Mouse (Mus musculus) embryonic facial prominence, embryonic 15.5 days (tissue): Measurements from ENCODE around the gene Olfr69. TPM values are rescaled to one million over a fixed set of nuclear protein-coding genes. Genes with fewer than 3 reads are reported as not detected.
"Not testable (repeated sequence)": the region's sequence is repeated elsewhere in the genome, so short reads cannot be mapped to it uniquely, and the experiment has no call there.

Experiments used
- ATAC-seq: fragments of 200-750 bp; cut with Nextera tagmentation; 2 replicates; pipeline ENCODE4 v1.8.0; 2017; ENCODE audit warnings: low read depth, moderate TSS enrichment; ENCODE audit not compliant: insufficient number of reproducible peaks, low FRiP score, low TSS enrichment
- H3K27ac ChIP-seq: fragments of 300-500 bp; sonication (generic); replicated peaks from 2 replicates; pipeline ENCODE4 v1.5.1; 2015; ENCODE audit warnings: mild to moderate bottlenecking, inconsistent platforms
- H3K27me3 ChIP-seq: fragments of 300-500 bp; sonication (generic); 2 replicates; pipeline ENCODE4 v1.6.1; 2015; ENCODE audit warnings: inconsistent platforms
- H3K36me3 ChIP-seq: fragments of 300-500 bp; sonication (generic); 2 replicates; pipeline ENCODE4 v1.6.1; 2015; ENCODE audit warnings: mild to moderate bottlenecking, inconsistent platforms
- H3K4me1 ChIP-seq: fragments of 300-500 bp; sonication (generic); 2 replicates; pipeline ENCODE4 v1.6.1; 2015; ENCODE audit warnings: inconsistent platforms
- H3K4me2 ChIP-seq: fragments of 300-500 bp; sonication (generic); replicated peaks from 2 replicates; pipeline ENCODE4 v1.6.1; 2015; ENCODE audit warnings: mild to moderate bottlenecking, inconsistent platforms
- H3K4me3 ChIP-seq: fragments of 300-500 bp; sonication (generic); replicated peaks from 2 replicates; pipeline ENCODE4 v1.5.1; 2015; ENCODE audit warnings: mild to moderate bottlenecking, inconsistent platforms
- H3K9ac ChIP-seq: fragments of 300-500 bp; sonication (generic); 2 replicates; pipeline ENCODE4 v1.6.1; 2015; ENCODE audit warnings: inconsistent platforms
- H3K9me3 ChIP-seq: fragments of 300-500 bp; sonication (generic); replicated peaks from 2 replicates; pipeline ENCODE4 v1.6.1; 2016; ENCODE audit warnings: inconsistent platforms
- WGBS: fragments of 180-500 bp; shearing (Covaris S2); methylation state at CpG from one replicate; pipeline ENCODE4 v1.1.7; 2015; 5-methylcytosine and 5-hydroxymethylcytosine counted together
- polyA plus RNA-seq: library from polyadenylated mRNA; unstranded; fragments of >200 nt; fragmentation: Nextera tagmentation; extraction: Ambion mirVana; gene quantifications from 2 replicates; pipeline ENCODE4 v1.2.1, GENCODE M21; 2015

The Olfr69 gene
- polyA plus RNA-seq: 0.25 and 0.43 TPM in 2 replicates

DNA sequence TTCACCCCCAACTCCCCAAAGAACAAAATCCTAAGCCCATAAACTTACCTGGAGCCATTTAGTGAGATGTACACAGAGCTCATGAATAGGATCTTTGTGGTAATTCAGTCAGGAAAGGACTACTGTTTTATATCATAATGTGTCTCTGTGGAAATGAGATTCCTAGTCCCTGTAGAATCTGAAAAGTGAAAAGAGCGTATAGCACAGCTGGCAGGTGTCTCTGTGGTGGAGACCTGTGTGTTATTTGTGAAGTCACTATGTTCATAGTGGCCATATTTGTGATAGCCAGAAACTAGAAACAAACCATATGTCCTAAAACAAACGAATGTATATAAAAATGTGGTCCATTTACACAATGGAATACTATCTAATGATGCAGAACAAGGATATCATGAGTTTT lies at the start of gene Olfr69:
Gene Olfr69, minus strand, starts transcription at position 101 of the 400 bp plus-strand sequence.
- H3K27me3 ChIP-seq: no peaks in the 10 kb centered on the region
- H3K9me3 ChIP-seq: no peaks in the 10 kb centered on the region
- no peaks in the 10 kb centered on the region for H3K4me1 ChIP-seq
- H3K36me3 ChIP-seq: no peaks in the 10 kb centered on the region
- WGBS: 62% methylated on average over 2 of the region's 2 CpGs
- H3K27ac ChIP-seq: no peak within 1 kb of the TSS
- H3K4me3 ChIP-seq: no peak within 1 kb of the TSS
- no peak within 1 kb of the TSS for H3K4me2 ChIP-seq
- H3K9ac ChIP-seq: no peak within 1 kb of the TSS
- ATAC-seq: no peak

DNA sequence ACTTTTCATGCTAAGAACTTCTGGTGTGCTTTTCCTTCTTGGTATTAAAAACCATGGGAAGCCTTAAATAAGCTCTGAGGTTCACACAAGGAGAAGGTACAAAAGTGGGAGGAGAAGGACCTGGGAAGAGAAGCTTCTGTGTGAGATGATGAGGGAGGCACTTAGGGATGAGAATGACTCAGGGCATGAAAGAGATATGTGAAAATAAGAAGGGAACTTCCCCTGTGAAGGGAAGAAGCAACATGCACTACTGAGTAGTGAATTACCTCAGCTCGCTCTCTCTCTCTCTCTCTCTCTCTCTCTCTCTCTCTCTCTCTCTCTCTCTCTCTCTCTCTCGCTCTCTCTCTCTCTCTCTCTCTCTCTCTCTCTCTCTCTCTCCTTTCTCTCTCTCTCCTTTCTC lies 43.7 kb upstream of the Olfr69 start:
- H3K27me3 ChIP-seq, H3K4me1 ChIP-seq, H3K27ac ChIP-seq, H3K9me3 ChIP-seq, H3K9ac ChIP-seq, H3K36me3 ChIP-seq, H3K4me2 ChIP-seq, ATAC-seq, H3K4me3 ChIP-seq: not testable (repeated sequence)
- 100% methylated on average over 1 of the region's 2 CpGs for WGBS

DNA sequence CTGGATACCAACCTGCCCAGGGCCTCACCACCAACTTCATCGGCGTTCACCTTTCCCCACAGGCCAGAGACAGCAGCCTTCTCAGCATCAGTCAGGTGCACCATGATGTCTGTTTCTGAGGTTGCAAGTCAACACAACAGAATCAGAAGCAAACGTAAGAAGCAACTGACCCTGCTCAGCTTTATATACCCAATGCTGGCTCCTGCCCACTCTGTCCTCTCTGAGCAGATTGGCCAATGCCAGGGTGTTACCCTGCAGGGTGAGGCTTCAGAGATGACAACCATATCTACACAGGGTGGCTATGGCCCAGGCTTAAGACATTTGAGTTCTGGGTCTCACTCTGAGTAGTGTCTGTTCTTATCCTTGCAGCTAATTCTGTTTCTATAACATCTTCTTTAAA lies 42.4 kb upstream of the Olfr69 start, which contains the start of gene Hbb-bt:
Gene Hbb-bt, minus strand, starts transcription at position 231 of the 400 bp plus-strand sequence.
- 89% methylated on average over 3 of the region's 3 CpGs for WGBS
- Histone ChIP-seq H3K9ac (no peak within 1 kb of the TSS), H3K9me3 (no peaks in the 10 kb centered on the region), H3K4me2 (no peak within 1 kb of the TSS), H3K27me3 (no peaks in the 10 kb centered on the region), H3K36me3 (no peaks in the 10 kb centered on the region), H3K4me1 (no peaks in the 10 kb centered on the region), H3K27ac (no peak within 1 kb of the TSS), H3K4me3 (no peak within 1 kb of the TSS)
- no peak for ATAC-seq

DNA sequence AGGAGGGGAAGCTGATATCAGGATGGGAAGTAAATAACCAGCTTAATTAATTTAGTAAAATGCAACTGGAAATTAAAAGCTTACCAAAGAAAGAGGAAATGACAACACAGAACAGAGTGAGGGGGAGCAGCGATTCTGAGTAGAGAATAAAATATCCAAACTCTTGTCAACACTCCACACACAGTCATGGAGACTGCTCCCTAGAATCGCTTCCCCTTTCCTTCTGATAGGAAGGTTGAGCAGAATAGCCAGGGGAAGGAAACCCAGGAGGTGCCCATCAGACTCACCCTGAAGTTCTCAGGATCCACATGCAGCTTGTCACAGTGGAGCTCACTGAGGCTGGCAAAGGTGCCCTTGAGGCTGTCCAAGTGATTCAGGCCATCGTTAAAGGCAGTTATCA lies 41.8 kb upstream of the Olfr69 start:
- ATAC-seq: not testable (repeated sequence)

DNA sequence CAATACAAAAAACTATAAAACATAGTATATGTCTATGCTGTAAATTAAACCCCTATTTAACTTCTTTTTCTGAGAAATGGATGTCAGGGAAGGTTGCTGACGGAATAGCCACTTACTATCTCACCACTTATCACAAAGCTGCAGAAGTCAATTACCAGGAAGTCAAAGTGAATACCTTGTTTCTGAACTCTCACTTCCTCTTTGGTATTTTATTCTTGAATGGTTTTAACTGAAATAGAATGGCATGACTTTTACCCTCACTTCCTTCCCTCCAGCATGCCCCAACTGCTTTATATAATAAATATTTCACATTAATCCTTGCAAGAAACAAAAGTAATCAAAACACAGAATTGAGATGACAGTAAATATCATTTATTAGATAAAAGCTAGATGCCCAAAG lies 40.8 kb upstream of the Olfr69 start:
- Histone ChIP-seq H3K9ac (no peak overlapping the region), H3K27me3 (no peaks in the 10 kb centered on the region), H3K4me3 (no peak overlapping the region), H3K9me3 (no peaks in the 10 kb centered on the region), H3K4me1 (no peaks in the 10 kb centered on the region), H3K4me2 (no peak overlapping the region), H3K27ac (no peak overlapping the region), H3K36me3 (no peaks in the 10 kb centered on the region)
- no peak for ATAC-seq
- 44% methylated on average over 1 of the region's 1 CpGs for WGBS

More for the DNA sequence above, 41.8 kb upstream of the Olfr69 start:
- not testable (repeated sequence) for H3K9me3 ChIP-seq, H3K27me3 ChIP-seq, H3K36me3 ChIP-seq, H3K4me3 ChIP-seq, H3K4me1 ChIP-seq, H3K9ac ChIP-seq, H3K4me2 ChIP-seq, H3K27ac ChIP-seq
- no CpG with 5 or more reads among the region's 3 CpGs for WGBS

DNA sequence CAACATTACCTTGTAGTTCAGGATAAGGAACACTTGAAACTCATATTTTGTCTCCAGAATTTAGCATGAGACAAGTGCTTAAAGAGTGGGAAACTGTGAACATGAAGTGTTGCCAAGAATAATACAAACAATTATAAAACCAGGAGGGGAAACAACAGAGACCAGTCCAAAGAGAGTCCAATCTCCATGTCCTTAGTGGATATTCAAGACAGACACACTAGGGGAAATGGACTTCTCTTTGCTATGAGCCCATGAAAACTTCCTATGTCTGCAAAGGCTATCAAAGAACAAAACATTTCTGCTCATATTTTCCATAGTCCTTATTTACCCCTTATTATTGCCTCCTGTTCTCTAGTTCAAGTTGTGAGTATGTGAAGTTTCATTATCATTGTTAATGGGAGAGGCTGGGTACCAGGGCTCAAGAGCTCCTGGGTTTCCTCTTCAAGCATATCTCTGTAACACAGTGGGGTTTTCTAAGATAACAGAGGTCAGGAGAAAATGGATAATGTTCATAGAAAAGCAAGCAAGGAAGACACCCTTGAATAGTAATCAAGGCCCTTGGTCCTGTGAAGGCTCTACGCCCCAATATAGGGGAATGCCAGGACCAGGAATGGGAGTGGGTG lies 39.9 kb upstream of the Olfr69 start:
- H3K4me3 ChIP-seq: no peak overlapping the region
- no peaks in the 10 kb centered on the region for H3K27me3 ChIP-seq
- no peak overlapping the region for H3K4me2 ChIP-seq
- no peak overlapping the region for H3K9ac ChIP-seq
- no peaks in the 10 kb centered on the region for H3K4me1 ChIP-seq
- no peaks in the 10 kb centered on the region for H3K36me3 ChIP-seq
- H3K9me3 ChIP-seq: no peaks in the 10 kb centered on the region
- 82% methylated on average over 1 of the region's 1 CpGs for whole genome bisulfite sequencing
- ATAC-seq: no peak
- H3K27ac ChIP-seq: no peak overlapping the region

DNA sequence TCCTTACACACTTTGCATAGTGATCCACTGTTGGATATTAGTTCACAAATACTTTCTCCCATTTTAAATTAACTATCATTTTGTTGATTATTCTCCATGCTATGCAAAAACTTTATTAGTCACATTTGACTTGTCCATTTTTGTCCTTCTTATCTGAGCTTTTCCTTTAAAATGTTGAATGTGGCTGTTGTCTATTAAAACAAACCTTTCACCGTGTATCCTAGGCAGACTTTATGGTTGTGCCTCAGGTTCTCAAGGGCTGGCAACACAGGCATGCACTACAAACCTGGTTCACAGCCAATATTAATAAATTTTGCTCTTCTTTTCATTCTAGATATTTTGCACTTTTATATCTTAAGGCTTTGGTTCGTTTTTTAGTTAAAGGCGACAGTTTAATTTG lies 39.4 kb upstream of the Olfr69 start:
- H3K9me3 ChIP-seq: no peaks in the 10 kb centered on the region
- no peak overlapping the region for H3K27ac ChIP-seq
- no peaks in the 10 kb centered on the region for H3K36me3 ChIP-seq
- no peak overlapping the region for H3K9ac ChIP-seq
- H3K4me1 ChIP-seq: no peaks in the 10 kb centered on the region
- no peaks in the 10 kb centered on the region for H3K27me3 ChIP-seq
- ATAC-seq: no peak
- WGBS: 75% methylated on average over 3 of the region's 3 CpGs
- H3K4me3 ChIP-seq: no peak overlapping the region
- no peak overlapping the region for H3K4me2 ChIP-seq

DNA sequence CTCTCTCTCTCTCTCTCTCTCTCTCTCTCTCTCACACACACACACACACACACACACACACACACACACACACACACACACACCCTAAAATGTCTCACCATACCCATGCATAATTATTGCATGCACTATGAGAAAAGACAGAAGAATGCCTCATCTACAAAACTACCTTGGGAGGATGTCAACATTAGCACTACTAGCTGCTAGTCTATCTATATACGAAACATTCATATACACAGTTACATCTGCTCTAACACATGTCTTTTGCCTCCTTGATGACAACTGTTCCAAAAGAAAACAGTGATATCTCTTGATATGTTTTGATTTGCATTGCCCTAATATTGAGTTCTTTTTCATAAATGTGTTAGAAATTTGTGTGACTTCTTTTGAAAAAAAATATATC lies 38.9 kb upstream of the Olfr69 start:
- WGBS: 79% methylated on average over 1 of the region's 1 CpGs
- Histone ChIP-seq H3K4me1 (no peaks in the 10 kb centered on the region), H3K4me3 (no peak overlapping the region), H3K36me3 (no peaks in the 10 kb centered on the region), H3K9ac (no peak overlapping the region), H3K9me3 (no peaks in the 10 kb centered on the region), H3K4me2 (no peak overlapping the region), H3K27me3 (no peaks in the 10 kb centered on the region), H3K27ac (no peak overlapping the region)
- no peak for ATAC-seq

DNA sequence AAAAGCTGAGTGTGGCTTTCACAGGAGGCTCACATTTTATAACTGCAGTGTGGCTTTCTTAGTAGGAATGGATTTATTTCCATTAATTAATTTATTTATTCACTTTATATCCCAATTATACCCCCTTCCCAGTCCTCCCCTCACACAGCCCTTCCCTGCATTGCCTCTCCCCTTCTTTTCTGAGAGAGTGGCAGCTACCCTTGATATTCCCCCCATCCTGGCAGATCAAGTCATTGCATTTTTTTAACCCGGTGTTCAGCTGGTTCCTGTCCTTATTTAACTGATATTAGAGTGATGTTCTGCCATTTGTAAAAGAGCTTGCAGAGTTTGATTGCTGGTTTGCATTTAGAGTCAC lies 38.4 kb upstream of the Olfr69 start:
- ATAC-seq: no peak
- Histone ChIP-seq H3K27me3 (no peaks in the 10 kb centered on the region), H3K4me2 (no peak overlapping the region), H3K4me3 (no peak overlapping the region), H3K27ac (no peak overlapping the region), H3K9ac (no peak overlapping the region), H3K4me1 (no peaks in the 10 kb centered on the region), H3K36me3 (no peaks in the 10 kb centered on the region), H3K9me3 (no peaks in the 10 kb centered on the region)
- 50% methylated on average over 1 of the region's 1 CpGs for WGBS

DNA sequence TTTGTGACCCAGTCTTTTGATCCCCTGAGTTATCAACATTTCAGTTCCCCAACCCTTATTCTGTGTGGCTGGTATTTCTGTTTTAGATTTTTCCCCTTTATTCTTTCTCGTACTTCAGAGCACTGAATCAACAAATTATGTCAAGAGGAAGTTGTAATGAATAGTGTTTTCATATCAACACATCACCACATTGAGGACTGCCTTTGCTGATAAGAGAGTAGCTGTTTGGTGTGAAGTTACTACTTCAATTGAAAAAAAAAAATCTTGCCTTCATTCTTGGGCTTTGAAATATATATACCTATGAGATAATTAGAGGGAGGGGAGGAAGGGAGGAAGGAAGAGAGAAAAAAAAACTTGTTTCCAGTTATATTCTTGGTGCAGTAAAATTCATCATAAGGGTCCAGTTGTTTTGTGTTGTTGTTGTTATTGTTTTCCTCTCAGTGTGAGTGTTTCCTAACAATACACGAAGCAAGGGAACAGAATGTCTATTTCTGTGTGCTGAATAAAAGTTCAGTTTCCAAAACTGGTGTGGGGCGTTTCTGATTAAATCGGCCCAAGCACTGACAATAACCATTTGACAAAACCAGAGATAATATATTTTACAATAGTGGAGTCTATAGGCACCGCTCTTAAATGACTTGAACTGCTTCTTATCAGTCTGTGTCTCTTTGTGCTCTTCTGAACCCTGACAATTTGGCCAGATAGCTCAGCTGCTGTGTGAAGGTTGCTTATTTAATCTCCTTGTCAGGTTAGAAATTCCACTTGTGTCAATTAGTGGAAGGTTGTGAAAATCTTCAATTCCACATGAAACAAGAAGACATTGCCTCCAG lies 37.8 kb upstream of the Olfr69 start:
- WGBS: 73% methylated on average over 5 of the region's 5 CpGs
- ATAC-seq: no peak

DNA sequence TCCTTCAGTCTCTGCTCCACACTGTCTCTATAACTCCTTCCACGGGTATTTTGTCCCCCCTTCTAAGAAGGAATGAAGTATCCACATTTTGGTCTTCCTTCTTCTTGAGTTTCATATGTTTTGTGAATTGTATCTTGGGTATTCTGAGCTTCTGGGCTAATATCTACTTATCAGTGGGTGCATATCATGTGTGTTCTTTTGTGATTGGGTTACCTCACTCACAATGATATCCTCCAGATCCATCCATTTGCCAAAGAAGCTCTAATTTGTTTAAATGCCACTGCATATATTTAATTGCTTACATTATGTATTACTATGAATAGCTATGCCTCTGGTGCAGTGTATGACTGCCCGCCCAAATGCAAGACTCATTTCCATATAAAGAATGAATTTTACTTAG lies 36.7 kb upstream of the Olfr69 start:
- H3K27me3 ChIP-seq: not testable (repeated sequence)

More for the DNA sequence above, 37.8 kb upstream of the Olfr69 start:
- Histone ChIP-seq H3K27ac (no peak overlapping the region), H3K4me2 (no peak overlapping the region), H3K4me1 (no peaks in the 10 kb centered on the region), H3K36me3 (no peaks in the 10 kb centered on the region), H3K9ac (no peak overlapping the region), H3K4me3 (no peak overlapping the region), H3K9me3 (no peaks in the 10 kb centered on the region), H3K27me3 (no peaks in the 10 kb centered on the region)

DNA sequence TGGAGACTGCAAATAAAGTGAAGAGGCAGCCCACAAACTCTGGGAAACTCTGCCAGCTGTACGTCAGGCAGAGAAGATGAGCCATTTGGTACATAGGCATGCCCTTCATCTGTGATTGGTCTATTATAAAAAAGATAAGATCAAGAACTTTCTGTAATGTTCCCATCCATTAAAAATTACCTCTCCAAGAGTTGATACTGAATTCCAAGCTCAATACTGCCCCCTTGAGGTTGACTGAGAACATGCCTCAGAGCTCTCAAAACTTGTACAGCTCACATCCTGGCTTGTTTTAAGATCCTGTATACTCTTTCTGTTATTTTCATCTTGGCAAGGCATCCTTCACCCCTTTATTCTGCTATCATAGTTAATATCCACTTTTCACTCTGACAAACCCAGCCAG lies 35.5 kb upstream of the Olfr69 start:
- no peaks in the 10 kb centered on the region for H3K4me1 ChIP-seq
- no peak overlapping the region for H3K9ac ChIP-seq
- ATAC-seq: no peak
- H3K4me2 ChIP-seq: no peak overlapping the region
- H3K9me3 ChIP-seq: no peaks in the 10 kb centered on the region
- H3K4me3 ChIP-seq: no peak overlapping the region
- H3K36me3 ChIP-seq: no peaks in the 10 kb centered on the region
- WGBS: 52% methylated on average over 1 of the region's 1 CpGs
- no peaks in the 10 kb centered on the region for H3K27me3 ChIP-seq
- no peak overlapping the region for H3K27ac ChIP-seq

More for the DNA sequence above, 36.7 kb upstream of the Olfr69 start:
- not testable (repeated sequence) for H3K4me3 ChIP-seq, H3K36me3 ChIP-seq, H3K4me2 ChIP-seq, ATAC-seq, H3K9ac ChIP-seq, H3K27ac ChIP-seq, H3K9me3 ChIP-seq, H3K4me1 ChIP-seq
- 75% methylated on average over 2 of the region's 2 CpGs for WGBS
